Mouse (Mus musculus): ENCODE data around the gene Ttll11.

Ttll11 gene

DNA sequence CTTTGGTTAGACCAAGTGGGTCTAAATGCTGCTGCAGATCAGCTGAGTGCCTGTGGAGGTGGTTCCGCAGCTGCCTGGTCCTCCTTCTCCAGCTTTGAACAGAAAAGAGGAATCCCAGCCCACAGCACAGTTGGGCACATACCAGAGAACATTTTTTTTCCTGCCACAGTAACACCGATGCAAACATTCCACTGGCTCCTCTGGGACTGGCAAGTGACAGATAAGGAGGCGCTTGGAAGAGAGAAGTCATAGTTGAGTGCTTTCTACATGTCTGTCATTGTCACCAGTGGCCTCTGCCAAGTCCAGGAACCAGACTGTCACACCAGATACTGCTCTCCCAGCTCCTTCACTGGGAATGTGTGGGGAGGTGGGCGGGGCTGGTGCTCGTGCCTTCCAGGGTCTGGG, 204.1 kb downstream of the Ttll11 start:
- no peak for DNase-seq (ENCODE audit: low read depth, low spot score)

- DNase-seq (ENCODE audit: low read depth, low spot score) = no peak
Observed at GRCm38 (mm10) chr2:35770541-35770940, 209.2 kb downstream of the Ttll11 start.

DNA sequence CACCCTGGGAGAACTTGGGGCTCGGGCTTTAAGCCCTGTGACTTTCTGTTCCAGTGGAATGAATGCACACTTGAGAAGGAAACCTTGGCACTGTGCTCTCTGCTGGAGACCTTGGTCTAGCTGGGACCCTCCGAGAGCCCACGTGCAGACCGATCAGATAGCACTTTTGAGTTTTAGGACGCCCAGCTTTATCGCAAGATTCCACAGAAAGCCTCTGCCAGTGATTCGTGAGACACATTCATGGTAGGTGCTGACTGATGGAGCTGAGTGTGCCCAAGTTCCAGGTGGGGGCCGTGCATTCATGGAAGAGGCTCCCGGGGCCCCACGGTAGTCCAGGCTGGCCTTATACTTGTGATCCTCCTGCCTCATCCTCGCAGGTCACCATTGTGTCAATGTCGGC, 210.3 kb downstream of the Ttll11 start:
- no peak for DNase-seq (ENCODE audit: low read depth, low spot score)

DNA sequence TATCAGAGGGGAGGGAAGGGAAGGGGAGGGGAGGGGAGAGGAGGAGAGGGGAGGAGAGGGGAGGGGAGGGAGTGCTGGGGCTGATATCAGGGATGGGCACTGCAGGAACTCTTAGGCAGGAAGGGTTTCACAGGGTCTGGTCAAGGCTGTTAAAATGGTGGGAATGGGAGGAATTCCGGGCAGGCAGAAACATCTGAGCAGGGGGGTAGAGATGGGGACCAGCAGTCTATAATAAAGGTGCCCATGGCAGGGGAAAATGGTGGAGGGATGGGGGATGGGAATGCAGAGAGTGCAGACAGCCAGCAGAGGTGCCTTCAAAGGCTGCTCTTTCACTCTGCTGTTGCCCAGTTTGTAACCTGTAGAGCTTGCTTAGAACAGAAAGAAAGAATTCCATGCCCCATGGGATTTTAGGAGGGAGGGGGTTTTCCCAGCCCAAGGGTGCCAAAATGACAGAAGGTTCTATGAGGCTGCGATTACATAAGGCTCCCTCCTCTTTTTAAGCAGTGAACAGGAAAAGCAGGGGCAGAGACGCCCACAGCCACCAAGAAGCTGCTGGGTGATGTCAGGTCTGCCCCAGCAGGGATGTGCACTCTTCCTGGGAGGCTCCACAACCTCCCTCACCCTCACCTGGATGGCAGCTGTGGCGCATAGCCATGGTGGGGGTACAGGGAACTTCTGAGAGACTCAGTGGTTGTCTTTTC, 211.0 kb downstream of the Ttll11 start:
- no peak for DNase-seq (ENCODE audit: low read depth, low spot score)

GRCm38 (mm10) chr2:35767834-35768537, 211.7 kb downstream of the Ttll11 start:
- no peak for DNase-seq (ENCODE audit: low read depth, low spot score)

DNA sequence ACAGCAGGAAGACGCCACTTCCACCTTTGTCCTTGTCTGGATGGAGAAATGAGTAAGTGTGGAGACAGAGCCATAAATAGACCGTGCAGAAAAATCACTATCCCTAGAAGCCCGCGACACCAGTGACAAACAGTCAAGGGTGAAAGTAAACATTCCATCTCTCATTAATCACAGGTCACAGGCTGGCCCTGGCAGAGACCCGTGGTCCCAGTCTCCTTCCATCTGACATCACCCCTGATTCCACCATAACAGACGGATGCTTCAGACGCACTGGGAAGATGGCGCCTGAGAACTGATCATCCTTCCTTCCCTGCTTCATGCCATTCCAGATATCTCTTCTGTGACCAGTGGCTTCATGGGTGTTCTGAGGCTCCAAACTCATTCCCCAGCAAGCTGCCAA, 215.4 kb downstream of the Ttll11 start:
- no peak for DNase-seq (ENCODE audit: low read depth, low spot score)

DNA sequence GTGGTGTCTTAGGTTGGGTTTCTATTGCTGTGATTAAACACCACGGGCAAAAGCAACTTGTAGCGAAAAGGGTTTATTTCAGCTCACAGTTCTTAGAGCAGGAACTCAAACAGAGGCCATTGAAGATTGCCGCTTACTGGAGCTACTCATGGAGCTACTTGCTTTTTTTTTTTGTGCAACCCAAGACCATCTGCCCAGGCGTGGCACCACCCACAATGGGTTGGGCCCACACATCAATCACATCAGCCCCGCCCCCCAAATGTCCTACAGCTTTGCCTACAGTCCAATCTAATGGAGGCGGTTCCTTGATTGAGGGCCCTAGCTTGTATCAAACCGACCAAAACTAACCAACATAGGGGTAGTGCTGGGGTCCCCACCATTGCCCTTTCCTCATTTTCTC, 215.9 kb downstream of the Ttll11 start:
- no peak for DNase-seq (ENCODE audit: low read depth, low spot score)

GRCm38 (mm10) chr2:35761458-35761857, 218.3 kb downstream of the Ttll11 start:
- DNase-seq (ENCODE audit: low read depth, low spot score) = no peak

- no peak for DNase-seq (ENCODE audit: low read depth, low spot score)
Observed at GRCm38 (mm10) chr2:35760867-35761266, 218.8 kb downstream of the Ttll11 start.

- no peak for DNase-seq (ENCODE audit: low read depth, low spot score)
Observed at GRCm38 (mm10) chr2:35760352-35760751, 219.4 kb downstream of the Ttll11 start.

GRCm38 (mm10) chr2:35756467-35756866, 223.2 kb downstream of the Ttll11 start:
- DNase-seq (ENCODE audit: low read depth, low spot score) = no peak

DNA sequence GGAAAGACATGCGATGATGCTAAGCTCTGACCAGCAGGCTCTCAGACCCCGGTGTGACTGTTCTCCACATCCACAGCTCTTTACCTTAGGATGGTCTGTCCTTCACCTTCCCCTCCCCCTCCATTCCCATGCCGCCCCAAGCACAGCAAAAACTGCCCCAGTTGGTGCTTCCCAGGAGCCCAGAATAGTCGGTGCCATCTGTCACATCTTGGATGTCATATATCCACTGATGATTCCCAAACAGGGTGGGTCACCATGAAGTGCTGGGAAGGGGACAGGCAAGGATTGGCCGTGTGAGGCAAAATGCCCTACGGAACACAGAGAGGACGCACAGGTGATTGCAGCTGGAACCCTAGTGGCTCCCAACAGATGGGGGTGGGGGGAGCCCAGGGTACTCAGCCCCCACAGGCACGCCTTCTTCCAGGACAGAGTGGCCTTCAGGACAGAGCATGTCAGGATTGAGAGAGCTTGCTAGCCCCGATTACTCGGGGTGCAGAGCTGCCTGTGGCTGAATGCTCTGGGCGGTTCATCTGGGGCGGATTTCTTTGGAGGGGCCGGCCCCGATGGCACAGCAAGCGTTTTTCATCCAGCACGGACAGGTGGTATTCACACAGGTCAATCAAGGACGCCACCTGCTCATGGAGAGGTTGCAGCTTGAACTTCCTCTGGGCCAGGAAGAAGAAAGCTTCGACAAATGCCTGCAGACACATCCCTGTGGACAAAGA, 227.8 kb downstream of the Ttll11 start:
- no peak for DNase-seq (ENCODE audit: low read depth, low spot score)

DNA sequence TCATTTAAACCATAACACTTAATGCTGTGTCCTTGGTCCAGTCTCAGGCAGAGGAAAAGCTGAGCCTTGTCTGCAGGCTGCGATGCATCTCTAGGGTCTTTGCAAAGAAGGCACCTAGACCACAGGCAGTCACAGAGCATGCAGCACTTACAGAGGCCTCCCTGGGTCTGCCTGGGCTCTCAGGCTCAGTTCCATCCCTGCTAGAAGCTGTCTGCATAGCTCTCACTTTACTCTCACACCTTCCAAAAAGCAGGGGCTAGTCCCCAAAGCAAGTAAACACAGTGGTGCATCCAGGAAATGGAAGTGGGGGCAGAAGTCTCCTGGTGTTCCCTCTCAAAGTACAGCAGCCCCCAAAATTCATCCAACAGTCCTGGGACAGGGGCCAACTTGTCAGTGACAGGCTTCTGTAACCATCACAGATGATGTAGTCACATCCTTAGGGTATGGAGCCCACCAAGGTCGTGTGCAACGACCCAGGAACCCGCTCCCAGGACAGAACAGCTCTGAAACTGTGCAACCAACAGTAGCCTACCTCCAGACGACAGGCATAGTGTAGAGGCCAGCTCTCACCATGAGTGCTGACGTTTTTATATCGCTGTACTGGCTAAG, 229.1 kb downstream of the Ttll11 start:
- DNase-seq (ENCODE audit: low read depth, low spot score) = no peak

DNA sequence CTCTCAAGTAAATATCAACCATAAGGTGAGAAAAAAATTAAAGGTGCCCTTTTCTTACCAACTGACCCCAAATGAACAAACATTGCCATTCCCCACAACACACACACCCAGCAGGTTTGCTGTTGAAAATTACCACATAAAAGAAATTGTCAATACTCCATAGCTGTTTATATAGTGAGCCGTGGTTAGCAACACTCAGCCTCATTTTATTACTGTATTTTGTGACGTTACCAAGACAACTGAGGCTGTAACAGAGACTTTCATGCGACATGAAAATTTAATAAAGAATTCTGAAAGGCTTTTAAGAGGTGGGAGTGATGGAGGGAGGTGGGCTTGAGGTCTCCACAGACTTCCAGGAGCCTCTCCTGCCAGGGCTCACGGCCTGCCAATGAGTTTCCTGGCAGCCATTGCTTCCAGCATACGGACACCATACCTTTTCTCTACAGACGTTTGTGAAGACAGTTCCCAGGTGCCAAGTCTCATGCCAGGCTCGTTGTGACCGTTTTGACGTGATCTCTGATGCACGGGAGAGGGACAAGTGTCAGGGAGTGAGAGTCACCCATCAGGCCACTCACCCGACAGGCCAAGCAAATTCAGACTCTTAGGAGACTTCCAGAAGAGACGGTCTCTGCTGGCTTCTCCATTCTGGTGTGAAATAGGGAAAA, 232.2 kb downstream of the Ttll11 start:
- no peak for DNase-seq (ENCODE audit: low read depth, low spot score)

- DNase-seq (ENCODE audit: low read depth, low spot score) = no peak
Observed at GRCm38 (mm10) chr2:35746638-35747037, 233.1 kb downstream of the Ttll11 start.

DNA sequence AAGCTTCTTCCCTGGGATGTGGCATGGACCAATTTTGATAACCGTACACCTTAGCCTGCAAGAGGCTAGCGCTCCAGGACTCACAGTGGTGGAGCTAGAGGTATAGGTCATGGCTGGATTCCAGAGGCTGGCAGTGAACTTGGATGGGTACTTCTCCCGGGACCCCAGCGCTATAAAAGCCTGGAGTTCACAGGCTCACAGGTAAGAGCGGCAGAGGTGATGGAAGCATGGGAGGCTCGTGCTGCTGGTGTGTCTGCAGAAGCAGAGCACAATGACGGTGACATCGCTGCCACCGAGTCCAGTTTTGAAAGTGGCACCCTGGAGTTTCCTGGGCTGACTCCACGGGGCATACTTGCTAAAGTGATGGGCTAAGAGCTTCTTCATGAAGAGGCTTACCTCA, 233.8 kb downstream of the Ttll11 start:
- no peak for DNase-seq (ENCODE audit: low read depth, low spot score)

GRCm38 (mm10) chr2:35739669-35740254, 240.0 kb downstream of the Ttll11 start:
- DNase-seq (ENCODE audit: low read depth, low spot score) = no peak

DNA sequence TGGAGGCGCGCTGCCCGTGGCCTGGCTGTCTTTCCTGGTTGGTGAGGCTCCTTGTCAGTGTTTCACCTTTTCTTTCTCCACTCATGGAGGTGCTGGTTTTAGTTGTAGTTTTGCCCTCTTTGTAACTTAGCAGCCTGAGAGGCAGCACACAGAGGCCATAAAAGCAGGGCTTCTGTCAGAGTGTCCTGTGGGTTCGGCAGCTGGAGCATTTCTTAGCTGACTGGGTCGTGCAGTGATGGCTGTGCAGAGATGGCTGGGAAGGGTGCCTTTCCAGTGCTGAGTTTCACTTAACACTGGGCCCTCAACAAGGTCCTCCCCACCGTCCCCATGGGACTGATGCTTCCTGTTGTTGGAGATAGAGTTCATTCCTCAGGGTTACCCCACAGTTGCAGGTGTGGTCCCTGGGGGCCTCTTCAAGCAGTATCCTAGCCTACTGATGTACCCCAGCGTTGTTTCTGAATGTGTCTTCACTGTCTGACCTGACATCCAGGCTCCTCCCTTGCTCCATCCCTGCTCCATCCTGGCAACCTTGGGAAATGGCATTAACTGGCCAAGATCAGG, 242.2 kb downstream of the Ttll11 start:
- no peak for DNase-seq (ENCODE audit: low read depth, low spot score)

- no peak for DNase-seq (ENCODE audit: low read depth, low spot score)
Observed at GRCm38 (mm10) chr2:35736061-35736460, 243.7 kb downstream of the Ttll11 start.

GRCm38 (mm10) chr2:35735001-35735400, 244.7 kb downstream of the Ttll11 start:
- no peak for DNase-seq (ENCODE audit: low read depth, low spot score)

Measured in CD4-positive helper T cell, adult 2 months (primary cell).